Mouse (Mus musculus): ENCODE data around the gene Bckdha.

DNA sequence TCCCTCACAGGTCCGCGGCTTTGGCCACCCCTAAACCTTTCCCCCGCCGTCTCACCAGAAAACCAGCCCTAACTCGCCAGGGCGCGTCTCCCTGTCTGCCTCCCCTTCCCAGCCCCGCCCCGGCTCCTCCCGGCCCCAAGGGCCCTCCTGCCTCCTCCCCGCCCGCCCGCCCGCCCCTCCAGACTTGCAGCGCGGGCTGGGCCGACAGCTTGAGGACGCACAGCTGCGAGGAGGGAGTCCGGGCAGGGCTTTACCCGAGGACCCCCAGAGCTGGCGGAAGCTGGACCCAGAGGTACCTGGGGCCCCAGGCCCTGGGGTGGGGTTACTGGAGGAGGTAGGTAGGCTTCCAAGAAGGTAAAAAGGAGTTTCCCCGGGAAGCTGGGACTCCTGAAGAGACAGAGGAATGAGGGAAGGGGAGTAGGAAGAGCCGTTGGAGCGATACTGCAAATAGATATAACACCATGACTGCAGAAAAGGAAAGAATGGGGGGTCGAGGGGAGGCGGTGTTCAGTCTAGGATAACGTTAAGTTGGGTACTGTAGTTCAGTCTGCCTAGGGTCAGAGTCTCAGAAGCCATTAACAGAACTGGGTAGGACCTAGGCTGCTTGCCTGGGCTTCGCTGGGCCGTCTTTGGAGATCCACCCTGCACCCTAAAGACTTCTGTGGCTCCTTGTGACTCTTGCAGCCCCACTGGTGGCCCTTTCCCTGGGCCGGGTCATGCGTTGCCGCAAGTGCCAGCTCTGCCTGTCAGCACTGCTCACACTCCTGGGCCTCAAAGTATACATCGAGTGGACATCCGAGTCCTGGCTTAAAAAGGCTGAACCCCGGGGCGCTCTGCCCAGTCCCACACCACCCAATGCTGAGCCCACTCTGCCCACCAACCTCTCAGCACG is 31.1 kb downstream of the Bckdha start:
- TF ChIP-seq CTCF (IDR thresholded peaks at IDR 0.05; ENCODE audit: low read depth, low read length) (no peak), TAL1 (conservative IDR thresholded peaks at IDR 0.05; ENCODE audit: low read depth, low read length) (no peak)

All from G1E (cell line).